Mouse (Mus musculus): ENCODE data around the gene Cdhr3.

The Cdhr3 gene

GRCm38 (mm10) chr12:33092775-33093174 is at the start of gene Cdhr3:
TSS of gene Cdhr3 (minus strand) at chr12:33092875.
- no peak for DNase-seq (ENCODE audit: low spot score in 2 of 2)

GRCm38 (mm10) chr12:33139083-33139482 is 46.4 kb upstream of the Cdhr3 start:
- DNase-seq (ENCODE audit: low spot score in 2 of 2): no peak

- no peak for DNase-seq (ENCODE audit: low spot score in 2 of 2)
Measured at GRCm38 (mm10) chr12:33137857-33138256, 45.2 kb upstream of the Cdhr3 start.

GRCm38 (mm10) chr12:33131796-33132195 is 39.1 kb upstream of the Cdhr3 start:
- peak; percentile 28 to 32 for DNase-seq (ENCODE audit: low spot score in 2 of 2)

GRCm38 (mm10) chr12:33130401-33130800 is 37.7 kb upstream of the Cdhr3 start:
- DNase-seq (ENCODE audit: low spot score in 2 of 2): no peak

GRCm38 (mm10) chr12:33129410-33129809 is 36.7 kb upstream of the Cdhr3 start:
- no peak for DNase-seq (ENCODE audit: low spot score in 2 of 2)

GRCm38 (mm10) chr12:33128702-33129101 is 36.0 kb upstream of the Cdhr3 start:
- DNase-seq (ENCODE audit: low spot score in 2 of 2): no peak

GRCm38 (mm10) chr12:33128121-33128520 is 35.4 kb upstream of the Cdhr3 start:
- no peak for DNase-seq (ENCODE audit: low spot score in 2 of 2)

- no peak for DNase-seq (ENCODE audit: low spot score in 2 of 2)
Measured at GRCm38 (mm10) chr12:33126243-33126642, 33.6 kb upstream of the Cdhr3 start.

GRCm38 (mm10) chr12:33125594-33126227 is 33.0 kb upstream of the Cdhr3 start:
- DNase-seq (ENCODE audit: low spot score in 2 of 2): peak in 1 of 2 experiments; percentile 35

- DNase-seq (ENCODE audit: low spot score in 2 of 2): peak in 1 of 2 experiments; percentile 47
Measured at GRCm38 (mm10) chr12:33118624-33119301, 26.1 kb upstream of the Cdhr3 start.

GRCm38 (mm10) chr12:33110894-33111471 is 18.3 kb upstream of the Cdhr3 start:
- DNase-seq (ENCODE audit: low spot score in 2 of 2): no peak

GRCm38 (mm10) chr12:33109531-33109930 is 16.9 kb upstream of the Cdhr3 start:
- peak in 1 of 2 experiments; percentile 13 for DNase-seq (ENCODE audit: low spot score in 2 of 2)

GRCm38 (mm10) chr12:33106438-33107167 is 13.9 kb upstream of the Cdhr3 start:
- DNase-seq (ENCODE audit: low spot score in 2 of 2): no peak

- no peak for DNase-seq (ENCODE audit: low spot score in 2 of 2)
Measured at GRCm38 (mm10) chr12:33105724-33106123, 13.0 kb upstream of the Cdhr3 start.

- DNase-seq (ENCODE audit: low spot score in 2 of 2): no peak
Measured at GRCm38 (mm10) chr12:33102342-33103115, 9.9 kb upstream of the Cdhr3 start.

GRCm38 (mm10) chr12:33101627-33102026 is 9.0 kb upstream of the Cdhr3 start:
- no peak for DNase-seq (ENCODE audit: low spot score in 2 of 2)

GRCm38 (mm10) chr12:33096017-33096416 is 3.3 kb upstream of the Cdhr3 start:
- no peak for DNase-seq (ENCODE audit: low spot score in 2 of 2)

- no peak for DNase-seq (ENCODE audit: low spot score in 2 of 2)
Measured at GRCm38 (mm10) chr12:33092196-33092595, 479 bp downstream of the Cdhr3 start.

- no peak for DNase-seq (ENCODE audit: low spot score in 2 of 2)
Measured at GRCm38 (mm10) chr12:33086151-33086550, 6.5 kb downstream of the Cdhr3 start.

- DNase-seq (ENCODE audit: low spot score in 2 of 2): no peak
Measured at GRCm38 (mm10) chr12:33084683-33085082, 8.0 kb downstream of the Cdhr3 start.

GRCm38 (mm10) chr12:33083362-33083761 is 9.3 kb downstream of the Cdhr3 start:
- no peak for DNase-seq (ENCODE audit: low spot score in 2 of 2)
